Mouse (Mus musculus) natural killer cell, adult 2 months (primary cell): ENCODE results near the gene Slc39a3.
A peak's percentile ranks its signal among the peaks of the same experiment; 100 is the strongest.
"Not testable (repeated sequence)": the region's sequence is repeated elsewhere in the genome, so short reads cannot be mapped to it uniquely, and the experiment has no call there.

ENCODE experiments used
- DNase-seq, 2 experiments: peaks; one replicate each; pipeline ENCODE4 v3.0.0; 2022; ENCODE audit warnings: low spot score in 2 of 2

Gene Slc39a3

DNA sequence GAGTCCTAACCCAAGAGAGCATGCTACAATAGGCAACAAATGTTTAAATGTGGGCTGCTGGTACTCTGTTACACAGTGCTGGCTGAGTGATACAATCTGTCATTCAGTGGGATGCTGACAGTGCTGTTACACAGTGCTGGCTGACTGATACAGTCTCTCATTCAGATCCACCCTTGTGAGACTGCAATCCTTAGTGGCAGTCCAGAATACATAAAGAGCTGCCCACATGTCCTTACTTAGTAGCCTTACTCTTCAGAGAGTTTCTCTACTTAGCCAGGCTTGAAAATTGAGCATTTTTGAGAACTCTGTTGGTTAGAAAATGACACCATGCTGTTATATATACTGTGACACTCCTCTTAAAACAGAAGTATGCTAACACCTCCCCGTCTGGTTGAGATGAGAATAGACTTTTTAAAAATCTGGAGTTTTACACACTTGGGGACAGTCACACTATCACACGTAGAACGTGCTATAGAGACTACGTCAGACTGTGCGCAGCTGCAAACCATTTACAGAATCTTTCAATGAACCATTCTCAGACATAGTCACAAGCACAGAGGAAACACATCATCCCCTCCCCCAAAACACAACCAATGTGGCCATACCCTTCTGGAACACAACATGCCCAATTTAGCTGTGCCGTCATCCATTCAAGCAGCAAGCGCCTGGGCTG lies 31.1 kb downstream of the Slc39a3 start:
- DNase-seq = no peak

DNA sequence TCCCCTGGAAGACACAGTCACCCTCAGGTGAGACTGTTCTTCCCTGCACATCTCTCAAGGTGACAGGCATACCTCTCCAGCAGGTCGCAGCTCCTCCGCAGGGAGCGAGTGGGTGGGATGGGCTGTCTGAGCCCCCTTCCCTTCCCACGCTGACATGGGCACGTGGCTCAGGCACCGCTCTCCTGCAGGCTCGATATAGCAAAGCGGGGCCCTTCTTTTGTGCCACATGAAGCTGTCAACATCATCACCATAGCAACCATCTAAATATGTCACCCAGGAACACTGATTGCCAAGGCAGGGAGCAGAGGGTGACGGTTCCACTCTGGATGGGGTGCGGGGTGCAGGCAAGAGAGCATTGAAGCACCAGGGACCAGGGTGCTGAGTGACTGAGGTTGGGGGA lies 36.1 kb downstream of the Slc39a3 start:
- DNase-seq = no peak

DNA sequence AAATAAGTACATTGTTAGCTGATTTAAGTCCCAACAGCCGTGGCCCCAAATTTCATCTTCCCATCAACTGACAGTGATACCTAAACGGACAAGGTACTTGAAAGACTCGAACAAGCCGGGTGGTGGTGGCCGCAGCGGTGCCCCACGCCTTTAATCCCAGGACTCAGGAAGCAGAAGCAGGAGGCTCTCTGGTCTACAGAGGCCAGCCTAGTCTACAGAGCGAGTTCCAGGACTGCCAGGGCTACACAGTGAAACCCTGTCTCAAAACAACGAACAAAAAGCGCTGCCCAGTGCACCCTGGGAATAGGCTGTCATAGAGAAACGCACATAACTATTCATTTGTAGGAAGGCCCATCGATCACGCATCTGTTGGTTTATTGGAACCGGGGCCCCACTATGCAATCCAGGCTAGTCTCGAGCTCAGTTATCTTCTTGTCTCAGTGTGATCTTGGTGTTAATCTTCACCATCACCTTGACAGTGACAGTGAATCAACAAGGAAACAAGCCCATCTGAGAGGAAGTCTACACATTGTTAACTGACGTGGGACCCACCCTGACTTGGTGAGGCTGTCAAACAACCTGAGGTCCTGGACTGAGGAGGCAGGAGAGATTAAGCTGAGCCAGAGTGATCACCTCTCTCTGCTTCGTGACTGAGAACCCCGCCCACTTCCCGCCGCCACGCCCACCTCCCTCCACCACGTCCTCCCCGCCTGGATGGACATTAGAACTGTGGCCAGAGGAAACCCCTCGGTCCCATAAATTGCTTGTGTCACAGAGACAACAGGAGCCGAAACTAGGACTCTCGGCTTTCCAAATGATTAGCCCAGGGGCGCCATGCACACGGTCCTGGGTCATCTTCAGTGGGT lies 36.8 kb downstream of the Slc39a3 start:
- DNase-seq = no peak

DNA sequence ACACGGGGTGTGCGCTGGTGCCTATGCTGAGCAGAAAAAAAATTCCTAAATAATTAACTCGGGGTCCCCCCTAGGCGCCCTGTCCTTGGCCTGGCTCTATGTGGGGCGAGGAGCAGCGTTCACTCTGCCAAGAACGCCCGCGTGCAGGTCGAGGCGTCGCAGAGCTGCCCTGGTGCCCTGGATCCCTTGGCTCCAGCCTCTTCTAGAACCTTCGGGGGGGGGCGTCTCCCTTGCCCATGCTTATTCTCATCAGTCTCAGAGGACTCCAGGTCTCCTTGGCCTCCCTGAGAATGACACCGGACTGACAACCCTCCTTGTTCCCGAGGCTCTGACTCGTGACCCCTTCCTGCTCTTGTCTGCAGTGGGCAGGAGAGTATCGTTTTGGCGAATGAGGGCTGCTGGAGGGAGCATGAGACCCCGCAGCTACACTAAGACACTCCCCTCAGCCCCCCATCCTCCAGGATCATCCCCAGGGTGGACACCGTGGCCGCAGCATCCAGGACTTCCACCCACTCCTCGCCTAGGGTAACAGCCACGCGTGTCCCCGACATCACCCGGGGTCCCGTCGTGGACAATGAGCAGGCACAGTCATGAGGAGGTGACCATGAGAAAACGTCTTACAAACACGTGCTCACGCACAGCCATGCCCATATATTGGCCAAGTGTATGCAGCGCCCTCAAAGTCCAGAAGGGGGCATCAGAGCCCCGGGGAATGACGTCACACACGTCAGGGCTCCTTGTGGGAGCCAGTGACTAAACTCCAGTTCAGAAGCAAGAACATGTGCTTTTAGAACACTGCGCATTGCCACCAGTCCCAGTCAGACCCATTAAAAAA lies 37.6 kb downstream of the Slc39a3 start:
- DNase-seq = peak; percentile 87 to 90

DNA sequence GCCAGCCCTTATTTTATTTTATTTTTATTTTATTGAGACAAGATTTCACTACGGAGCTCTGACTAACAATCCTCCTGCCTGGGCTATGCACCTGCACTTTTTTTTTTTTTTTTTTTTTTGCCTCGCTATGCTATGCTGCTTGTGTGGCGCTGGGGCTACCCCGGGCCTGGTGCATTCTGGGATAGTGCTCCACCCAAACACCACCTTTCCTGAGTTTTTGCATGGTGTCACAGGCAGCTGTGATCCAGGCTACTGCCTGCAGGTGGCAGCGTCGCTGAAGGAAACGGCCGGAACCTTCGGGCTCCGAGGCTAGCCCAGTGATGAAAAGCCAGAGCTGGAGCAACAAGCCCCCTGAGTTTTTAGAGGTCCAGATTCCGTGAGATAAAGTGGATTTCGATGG lies 38.4 kb downstream of the Slc39a3 start:
- DNase-seq = peak in 1 of 2 experiments; percentile 56

DNA sequence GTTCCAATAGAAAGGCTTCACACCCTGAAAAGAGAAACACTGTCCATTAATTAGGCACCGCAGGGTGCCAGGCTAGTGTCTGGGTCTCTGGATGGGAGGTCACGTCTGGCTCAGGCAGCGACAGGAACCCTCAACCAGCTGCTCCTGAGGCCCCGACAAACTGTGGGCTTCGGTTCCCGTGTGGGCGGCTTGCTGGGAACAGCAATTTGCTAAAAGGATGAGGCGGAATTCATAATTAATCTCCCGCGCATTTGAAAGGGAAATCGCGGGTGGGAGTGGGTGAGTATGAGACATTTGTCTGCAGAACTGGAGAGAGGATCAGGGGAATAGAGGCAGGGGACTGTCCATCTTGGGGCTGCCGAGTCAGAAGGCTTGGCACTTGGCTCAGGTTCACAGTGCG lies 39.2 kb downstream of the Slc39a3 start:
- DNase-seq = no peak

DNA sequence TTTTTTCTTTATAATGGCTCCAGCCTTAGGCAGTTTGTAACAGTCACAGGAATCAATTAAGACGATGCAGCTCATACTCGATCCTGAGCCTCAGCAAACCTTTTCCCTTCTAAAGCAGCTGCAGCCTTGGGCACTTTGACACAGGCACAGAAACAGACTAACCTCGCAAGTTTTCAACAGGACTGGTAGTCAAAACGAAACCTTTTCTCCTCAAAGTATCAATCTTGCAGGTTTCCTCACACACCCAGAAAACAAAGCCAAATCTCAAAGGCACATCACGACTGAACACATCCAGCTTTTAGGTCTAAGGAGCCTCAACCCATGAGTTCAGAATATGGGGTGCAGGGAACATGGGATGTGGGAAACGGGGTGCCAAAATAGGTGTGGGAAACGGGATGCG lies 39.9 kb downstream of the Slc39a3 start:
- no peak for DNase-seq

DNA sequence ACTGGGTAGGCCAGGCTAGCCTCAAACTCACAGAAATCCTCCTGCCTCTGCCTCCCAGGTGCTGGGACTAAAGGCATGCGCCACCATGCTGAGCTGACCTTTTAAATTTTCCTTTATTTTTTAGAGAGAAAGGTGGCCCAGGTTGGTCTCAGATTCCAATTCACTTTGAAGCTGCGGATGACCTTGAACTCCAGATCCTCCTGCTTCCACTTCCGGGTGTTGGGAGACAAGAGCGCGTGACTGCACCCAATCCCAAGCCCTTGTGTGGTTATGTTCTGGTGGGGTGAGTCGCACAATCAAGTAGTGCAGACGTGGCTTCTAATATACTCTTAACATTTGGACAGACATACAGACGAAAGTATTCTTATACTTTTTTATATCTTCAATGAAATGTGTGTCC lies 40.7 kb downstream of the Slc39a3 start:
- DNase-seq = no peak

DNA sequence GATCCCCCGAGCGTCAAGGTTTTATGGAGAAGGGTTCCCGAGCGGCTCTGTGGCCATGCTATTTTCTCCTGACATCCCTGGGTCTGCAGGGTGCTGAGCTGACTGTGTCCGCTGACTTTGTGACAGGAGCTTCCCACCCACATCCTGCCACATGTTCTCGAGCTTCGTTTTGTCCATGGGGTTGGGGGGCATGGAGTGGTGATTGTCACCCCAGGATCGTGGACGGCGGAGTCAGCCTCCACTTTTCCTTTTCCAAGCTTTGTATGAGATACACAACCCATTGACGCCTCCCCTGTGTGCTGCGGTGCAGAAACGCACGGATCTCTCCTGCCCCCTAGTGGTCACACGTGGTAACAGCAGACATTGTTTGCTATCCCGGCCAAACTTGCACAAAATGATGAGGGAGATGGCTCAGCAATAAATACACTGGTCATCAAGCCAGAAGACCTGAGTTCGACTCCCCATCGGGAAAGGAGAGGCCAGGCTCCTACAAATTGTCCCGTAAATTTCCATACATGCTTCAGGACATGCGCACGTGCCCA lies 42.1 kb downstream of the Slc39a3 start:
- peak; percentile 76 to 82 for DNase-seq

DNA sequence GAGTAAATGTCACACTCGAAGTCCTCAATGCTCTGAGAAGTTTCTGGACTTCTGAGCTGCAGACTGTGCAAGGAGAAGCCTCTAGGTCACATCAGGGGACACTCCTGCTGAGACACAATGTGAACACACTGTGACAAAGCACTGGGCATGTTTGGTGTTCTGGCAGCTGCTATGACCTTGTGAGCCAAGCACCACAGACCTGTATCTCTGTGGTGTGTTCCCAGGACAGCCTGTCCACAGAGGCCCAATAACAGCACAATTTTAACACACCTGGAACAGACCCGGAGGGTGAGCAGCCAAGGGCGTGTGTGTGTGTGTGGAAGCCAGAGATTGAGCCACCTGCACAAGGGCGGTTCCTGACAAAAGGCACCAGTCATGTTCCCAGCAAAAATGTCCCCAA lies 42.6 kb downstream of the Slc39a3 start:
- DNase-seq = no peak

DNA sequence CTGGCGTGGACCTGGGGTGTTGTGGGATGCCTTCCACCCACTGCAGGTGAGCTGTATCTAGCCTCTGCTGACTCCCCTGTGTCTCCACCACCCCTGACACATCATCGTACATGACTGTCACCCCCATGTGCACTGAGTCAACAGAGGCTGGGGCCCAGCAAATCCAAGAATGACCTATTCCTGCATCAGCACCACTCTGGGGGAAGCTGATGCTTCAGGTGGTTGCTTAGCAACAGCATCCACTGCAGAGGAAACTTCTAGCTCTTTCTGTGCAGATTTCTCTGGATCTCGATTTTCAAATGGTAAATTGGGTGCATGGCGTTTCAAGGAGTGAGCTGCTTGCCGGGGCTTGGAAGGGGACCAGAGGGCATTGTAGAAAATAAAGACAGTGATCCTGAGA lies 44.0 kb downstream of the Slc39a3 start:
- DNase-seq = no peak

DNA sequence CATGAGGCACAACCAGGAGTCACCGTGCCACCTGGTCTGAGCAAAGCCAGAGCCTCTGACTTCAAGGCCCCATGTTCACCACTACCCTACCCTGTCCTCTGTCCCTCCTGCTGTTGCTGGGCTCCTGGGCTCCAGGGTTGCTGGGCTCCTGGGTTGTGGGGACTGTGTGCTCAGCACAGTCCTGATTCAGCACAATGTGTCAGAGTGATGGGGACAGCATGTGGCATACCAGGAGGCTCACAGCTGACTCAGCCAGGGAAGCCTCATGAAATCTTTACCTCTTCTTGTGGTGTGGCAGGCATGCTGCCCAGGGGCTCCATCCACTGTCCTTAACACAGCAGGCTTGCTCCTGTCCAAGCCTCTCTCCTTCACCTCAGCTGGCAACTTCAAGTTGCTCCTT lies 45.3 kb downstream of the Slc39a3 start:
- DNase-seq = no peak

DNA sequence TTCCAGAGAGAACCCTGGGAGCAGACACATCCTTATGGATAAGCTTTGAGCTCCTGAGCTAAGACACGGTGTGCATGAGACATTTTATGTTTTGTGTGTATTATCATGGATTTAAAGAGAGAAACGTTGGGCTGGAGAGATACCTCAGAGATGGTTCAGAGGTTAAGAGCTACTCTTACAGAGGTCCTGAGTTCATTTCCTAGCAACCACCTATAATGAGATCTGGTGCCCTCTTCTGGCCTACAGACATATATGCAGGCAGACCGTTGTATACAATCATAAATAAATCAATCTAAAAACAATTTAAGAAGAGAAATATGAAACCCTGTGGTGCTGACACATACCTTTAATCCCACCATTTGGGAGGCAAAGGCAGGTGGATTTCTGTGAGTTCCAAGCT lies 46.2 kb downstream of the Slc39a3 start:
- DNase-seq = no peak

DNA sequence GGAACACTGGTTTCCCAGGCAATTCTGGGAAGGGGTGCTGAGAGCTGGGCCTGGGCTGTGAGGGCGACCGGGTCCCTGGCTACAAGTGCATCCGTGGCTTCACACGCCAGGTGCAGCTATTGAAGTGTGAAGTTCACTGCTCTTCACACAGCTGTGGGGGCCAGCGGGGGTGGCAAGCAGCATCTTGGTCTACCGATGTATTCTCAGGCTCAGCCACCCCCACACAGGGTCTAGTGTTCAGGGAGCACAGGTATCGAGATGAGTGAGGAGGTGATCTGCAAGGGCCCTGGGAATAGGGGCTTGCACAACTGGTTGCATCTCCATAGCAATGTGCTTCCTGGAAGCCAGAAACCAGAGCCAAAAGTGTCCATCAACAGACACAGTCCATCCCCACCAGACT lies 46.8 kb downstream of the Slc39a3 start:
- DNase-seq = peak; percentile 32 to 51

DNA sequence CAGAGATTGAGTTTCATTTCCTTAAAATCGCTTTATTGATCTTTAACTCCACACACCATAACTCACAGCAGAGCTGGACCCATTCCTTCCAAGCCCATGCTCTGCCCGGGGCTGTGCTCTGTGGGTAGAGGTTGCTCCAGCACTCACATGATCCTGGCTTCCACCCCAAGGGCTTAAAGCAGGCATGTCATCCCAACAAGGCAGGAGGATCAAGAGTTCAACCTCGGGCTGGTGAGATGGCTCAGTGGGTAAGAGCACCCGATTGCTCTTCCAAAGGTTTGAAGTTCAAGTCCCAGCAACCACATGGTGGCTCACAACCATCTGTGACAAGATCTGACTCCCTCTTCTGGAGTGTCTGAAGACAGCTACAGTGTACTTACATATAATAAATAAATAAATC lies 47.4 kb downstream of the Slc39a3 start:
- not testable (repeated sequence) for DNase-seq

DNA sequence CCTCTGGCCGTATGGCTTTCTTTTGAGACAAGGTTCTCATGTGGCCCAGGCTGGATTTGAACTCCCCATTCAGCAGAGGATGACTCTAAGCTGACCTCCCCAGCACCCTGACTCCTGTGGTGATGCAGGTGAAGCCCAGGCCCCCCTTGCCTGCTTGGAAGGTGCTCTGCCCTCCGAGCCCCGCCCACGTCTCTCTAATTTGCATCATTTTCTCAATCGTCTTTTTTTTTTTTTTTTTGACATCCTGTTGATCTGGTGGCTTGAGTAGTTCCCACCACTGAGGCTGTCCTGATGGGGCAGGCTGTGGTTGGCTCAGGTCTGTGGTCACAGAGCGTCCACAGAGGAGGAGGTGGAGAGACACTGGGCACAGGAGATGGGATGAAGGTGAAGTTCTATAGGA lies 47.8 kb downstream of the Slc39a3 start:
- DNase-seq = peak; percentile 65 to 69

DNA sequence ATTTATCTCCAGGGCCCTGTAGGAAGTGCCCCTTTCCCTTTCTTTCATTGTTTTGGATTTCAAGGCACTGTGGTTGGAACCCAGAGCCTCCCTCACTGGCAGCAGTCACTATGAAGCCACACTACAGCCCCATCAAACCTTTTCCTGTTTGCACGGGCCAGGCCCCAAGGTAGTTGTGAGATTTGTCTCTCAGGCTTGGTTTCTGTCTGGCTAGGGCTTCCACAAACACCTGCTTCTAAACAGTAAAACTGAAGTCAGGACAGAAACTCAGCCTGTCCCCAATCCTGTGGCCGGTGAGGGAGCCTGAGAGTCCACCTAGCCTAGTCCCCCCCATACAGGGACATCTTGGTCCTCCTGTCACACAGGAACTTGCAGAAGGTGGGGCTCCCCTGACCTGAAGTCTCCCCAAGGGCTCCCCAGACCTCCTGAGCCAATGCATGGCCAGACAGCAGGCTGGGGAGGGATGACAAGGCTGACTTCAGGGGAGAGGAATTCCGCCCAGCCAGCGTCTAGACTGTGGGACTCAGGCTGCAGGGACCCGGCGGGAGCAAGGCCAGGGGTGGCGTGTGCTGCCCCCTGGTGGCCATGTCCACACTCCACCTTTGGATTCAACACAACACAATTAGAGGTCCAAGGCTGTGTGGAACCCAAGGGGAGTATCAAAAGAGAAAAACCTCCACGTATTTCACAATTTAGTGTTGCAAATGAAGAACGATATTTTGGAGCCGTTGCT lies 49.4 kb downstream of the Slc39a3 start:
- DNase-seq = peak; percentile 68 to 76

DNA sequence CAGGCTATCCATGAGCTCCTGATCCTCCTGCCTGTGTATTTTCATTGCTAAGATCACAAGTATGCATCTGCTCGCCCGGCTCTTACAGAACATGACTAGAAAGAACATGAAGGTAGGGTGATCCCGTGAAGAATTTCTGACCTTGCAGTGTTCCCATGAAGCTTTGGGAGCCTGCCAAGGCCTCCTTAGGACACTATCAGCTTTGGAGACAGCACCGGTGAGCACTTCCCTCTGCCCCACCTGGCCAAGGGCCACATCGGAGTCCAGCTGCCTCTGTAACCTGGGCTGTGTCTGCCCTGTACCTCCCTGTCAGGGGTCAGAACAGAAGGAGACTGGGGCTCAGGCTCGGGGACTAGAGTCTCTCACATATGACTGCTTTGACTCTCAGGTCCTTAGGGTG lies 50.5 kb downstream of the Slc39a3 start:
- no peak for DNase-seq

DNA sequence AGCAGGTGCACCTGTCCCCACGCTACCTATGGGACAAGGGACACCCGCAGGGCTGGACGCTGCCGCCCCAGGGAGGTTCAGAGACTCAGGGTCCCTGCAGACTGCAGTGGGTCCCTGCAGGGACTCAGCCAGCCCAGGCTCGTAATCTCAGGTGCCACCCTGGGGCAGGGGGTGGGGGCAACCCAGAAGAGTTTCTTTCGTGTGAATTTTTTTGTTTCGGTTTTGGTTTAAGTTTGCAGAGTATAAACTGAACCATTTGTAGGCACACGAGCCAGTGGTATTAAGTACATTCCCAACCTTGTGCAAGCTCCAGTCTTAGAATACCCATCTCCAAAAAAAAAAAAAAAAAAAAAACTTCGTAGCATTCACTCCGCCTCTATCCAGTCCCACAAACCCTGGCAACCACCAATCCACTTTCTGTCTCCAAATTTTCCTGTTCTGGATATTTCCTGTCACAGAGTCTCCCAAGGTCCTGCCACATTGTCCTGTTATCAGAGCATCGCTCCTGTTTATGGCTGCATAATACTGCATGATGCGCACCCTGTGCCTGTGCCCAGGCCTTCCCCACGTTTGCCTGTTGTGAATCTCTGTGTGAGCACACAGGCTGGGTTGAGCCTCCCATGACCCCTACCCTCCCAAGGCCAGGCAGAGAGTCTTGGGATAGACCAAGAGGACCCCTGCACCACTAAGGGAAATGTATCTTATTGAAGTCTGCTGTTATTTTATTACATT lies 51.1 kb downstream of the Slc39a3 start:
- DNase-seq = peak in 1 of 2 experiments; percentile 27

DNA sequence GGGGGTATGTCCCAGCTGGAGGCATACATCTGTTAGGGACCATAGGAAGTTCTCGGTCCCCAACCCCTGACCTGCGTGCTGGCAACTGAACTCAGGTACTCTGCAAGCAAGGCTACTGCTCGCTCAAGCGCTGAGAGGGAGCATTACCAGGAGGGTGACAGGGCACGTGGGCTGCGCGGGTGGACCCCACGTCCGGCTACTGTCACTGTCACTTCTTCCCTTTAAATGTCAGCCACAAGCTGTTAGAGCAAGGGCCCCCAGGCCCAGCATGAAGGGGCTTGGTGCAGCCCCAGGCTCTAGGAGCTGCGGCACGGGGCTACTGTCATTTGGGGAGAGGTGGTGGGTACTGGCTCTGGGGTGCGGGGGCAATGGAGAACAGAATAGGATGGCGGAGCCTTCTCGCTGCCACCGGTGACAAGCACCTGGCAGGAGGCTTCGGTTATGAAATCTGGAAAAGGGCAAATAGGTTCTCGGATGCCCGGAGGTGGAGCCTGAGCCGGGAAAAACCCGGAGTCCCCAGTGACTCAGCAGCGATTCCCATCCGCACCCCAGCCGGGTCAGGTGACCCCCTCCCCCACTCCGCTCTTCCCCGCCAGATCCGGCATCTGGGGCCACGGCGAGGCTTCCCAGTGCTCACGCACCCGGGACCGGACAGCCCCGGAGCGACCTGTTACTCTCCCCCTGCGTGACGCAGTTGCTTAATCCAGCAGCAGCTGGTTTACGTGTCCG lies 51.8 kb downstream of the Slc39a3 start:
- DNase-seq = peak; percentile 40 to 47
